Mouse (Mus musculus): ENCODE measurements around the gene Pithd1. TPM values are rescaled to one million over a fixed set of nuclear protein-coding genes. Genes with fewer than 3 reads are reported as not detected.

Pithd1 gene
- total RNA-seq, 2 experiments from 2014 or later, result 84.3 to 89.7 TPM

DNA sequence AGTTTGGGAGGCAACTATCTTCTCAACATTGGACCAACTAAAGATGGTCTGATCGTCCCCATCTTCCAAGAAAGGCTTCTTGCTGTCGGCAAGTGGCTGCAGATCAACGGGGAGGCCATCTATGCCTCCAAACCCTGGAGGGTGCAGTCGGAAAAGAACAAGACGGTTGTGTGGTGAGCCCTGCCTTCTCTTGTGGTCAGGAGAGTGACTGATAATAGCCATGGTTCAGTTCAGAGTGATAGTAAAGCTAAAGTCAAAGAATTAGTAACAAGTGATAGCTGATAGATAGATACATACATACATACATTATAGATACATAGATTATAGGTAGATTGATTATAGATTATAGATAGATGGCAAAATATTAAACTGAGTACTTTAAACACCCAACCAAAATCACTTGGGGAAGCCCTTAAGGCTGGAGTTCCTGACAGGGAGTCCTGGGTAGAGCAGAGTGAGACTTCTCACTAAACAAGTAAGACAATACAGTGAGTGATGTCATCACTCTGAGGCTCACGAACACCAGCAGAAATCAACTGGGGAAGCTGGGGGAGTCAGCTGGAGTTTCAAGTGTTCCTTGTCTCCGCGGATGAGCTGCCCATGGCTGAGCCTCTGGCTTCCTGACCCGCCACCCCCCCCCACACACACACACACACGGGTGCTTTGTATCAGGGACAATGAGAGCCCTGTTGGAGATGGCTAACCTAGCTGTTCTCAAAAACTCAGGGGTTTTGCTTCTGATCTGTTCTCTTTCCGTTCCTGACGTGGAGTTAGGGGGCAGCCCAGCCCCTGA lies 52.2 kb downstream of the Pithd1 start:
- no peak for DNase-seq (ENCODE audit: extremely low spot score in 1 of 2, low spot score in 1 of 2)

- DNase-seq (ENCODE audit: extremely low spot score in 1 of 2, low spot score in 1 of 2), result no peak
These were observed 55.2 kb downstream of the Pithd1 start for GRCm38 (mm10) chr4:135931832-135932231.

DNA sequence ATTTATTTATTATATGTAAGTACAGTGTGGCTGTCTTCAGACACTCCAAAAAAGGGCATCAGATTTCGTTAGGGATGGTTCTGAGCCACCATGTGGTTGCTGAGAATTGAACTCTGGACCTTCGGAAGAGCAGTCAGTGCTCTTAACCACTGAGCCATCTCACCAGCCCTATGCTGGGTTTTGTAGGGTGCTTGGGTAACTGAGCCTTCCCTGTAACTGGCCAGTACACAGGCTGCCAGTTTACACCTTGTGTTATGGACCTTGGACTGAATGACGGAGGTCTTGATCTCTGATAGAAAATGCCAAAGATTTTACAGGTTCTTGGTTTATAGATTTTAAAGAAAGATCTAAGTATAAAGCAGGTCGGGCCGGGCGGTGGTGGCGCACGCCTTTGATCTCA lies 56.8 kb downstream of the Pithd1 start:
- no peak for DNase-seq (ENCODE audit: extremely low spot score in 1 of 2, low spot score in 1 of 2)

- no peak for DNase-seq (ENCODE audit: extremely low spot score in 1 of 2, low spot score in 1 of 2)
These were observed 57.2 kb downstream of the Pithd1 start for GRCm38 (mm10) chr4:135929828-135930227.

DNA sequence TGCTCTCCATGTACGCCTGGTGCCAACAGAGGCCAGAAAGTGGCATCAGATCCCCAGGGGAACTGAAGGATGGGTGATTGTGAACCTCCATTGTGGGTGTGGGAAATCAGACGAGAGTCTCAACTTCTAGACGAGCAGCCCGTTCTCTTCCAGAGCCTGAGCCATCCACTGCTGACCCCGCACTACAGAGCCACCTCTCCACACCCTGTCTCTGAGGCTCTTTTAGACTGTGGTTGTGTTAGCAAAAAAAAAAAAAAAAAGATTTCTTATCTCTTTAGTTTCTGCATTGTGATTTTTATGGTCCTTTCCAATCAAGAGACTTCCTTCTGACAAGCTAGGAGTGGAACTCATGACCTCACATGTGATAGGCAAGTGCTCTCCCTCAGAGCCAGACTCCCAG lies 57.7 kb downstream of the Pithd1 start:
- DNase-seq (ENCODE audit: extremely low spot score in 1 of 2, low spot score in 1 of 2), result no peak

DNA sequence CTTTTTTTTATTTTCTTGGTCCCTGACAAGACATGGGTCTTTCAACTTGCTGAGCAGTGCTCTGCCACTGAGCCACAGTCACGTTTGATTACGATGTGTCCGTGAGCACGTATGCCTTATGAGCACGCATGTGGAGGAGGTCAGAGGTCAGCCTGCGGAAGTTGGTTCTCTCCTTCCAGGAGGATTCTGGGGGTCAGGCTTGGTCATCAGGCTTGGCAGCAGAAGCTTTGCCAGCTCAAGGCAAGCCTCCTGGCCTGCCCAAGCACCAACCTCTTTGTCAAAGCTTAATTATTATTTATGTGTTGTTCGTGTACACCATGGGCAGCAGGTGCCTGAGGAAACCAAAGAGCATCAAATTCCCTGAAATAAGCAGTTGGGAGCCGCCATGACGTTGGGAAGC lies 58.7 kb downstream of the Pithd1 start:
- DNase-seq (ENCODE audit: extremely low spot score in 1 of 2, low spot score in 1 of 2), result no peak

DNA sequence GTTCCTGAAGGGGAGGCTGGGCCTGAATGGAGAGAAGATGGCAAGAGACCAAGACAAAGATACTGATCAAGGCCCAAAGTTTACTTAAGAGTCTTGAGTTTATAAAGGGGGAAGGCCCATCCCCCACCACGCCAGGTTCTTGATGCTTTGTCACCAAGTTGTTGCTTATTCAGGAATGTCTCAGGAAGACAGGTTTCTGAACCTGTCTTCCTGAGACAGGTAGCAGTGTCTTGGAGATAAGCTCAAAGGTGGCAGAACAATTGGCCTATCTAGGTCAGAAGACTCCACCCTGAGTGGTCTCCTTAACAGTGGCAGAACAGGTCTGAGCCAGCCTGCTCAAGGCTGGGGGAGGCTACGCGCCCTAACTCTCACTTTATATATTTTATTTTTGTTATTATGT lies 60.2 kb downstream of the Pithd1 start:
- DNase-seq (ENCODE audit: extremely low spot score in 1 of 2, low spot score in 1 of 2), result no peak

DNA sequence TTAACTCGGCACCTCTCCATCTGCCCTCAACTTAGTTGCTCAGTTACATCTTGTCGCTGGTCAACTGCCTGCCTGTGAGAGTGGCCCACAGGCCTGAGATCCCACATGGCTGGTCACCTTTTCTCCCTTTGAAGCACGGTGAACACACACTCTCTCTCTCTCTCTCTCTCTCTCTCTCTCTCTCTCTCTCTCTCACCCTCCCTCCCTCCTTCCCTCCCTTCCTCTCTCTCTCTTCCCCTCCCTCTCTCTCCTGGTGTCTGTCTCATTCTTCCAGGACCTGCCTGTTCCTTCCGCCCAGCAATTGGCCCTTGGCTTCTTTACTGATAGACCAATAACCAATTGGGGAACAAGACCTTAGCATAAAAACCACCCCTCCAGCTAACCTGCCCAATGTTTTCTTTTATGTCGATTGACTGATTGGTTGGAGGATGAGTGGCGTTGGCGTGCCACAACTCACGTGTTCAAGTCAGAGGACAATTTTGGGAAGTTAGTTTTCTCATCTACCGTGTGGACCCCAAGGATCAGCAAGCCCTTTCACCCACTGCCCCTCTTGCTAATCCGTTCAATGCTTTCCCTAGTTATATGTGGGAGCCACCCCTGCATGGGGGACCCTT lies 60.8 kb downstream of the Pithd1 start:
- no peak for DNase-seq (ENCODE audit: extremely low spot score in 1 of 2, low spot score in 1 of 2)

Other genes with a start within 250 kb of the Pithd1 start
- gene Myom3, start 227.5 kb downstream of the Pithd1 start, total RNA-seq (2021), result 1 to 10 TPM in 1 of 2 experiments, under 1 TPM in 1; 0.66 to 1.2 TPM
- gene Srsf10, start 131.5 kb downstream of the Pithd1 start, total RNA-seq (2021), result 10 to 100 TPM; 78.4 to 78.6 TPM
- 10 to 100 TPM; 54.0 to 55.9 TPM for gene Pnrc2, start 113.4 kb downstream of the Pithd1 start, total RNA-seq (2021)
- gene Cnr2, start 91.9 kb downstream of the Pithd1 start, total RNA-seq (2021), result under 1 TPM in 1 of 2 experiments, not detected in 1; 0.21 TPM
- 10 to 100 TPM; 40.5 to 40.7 TPM for gene Fuca1, start 66.5 kb downstream of the Pithd1 start, total RNA-seq (2021)
- 10 to 100 TPM; 34.0 to 37.1 TPM for gene Hmgcl, start 40.8 kb downstream of the Pithd1 start, total RNA-seq (2021)
- 10 to 100 TPM; 23.1 to 31.6 TPM for gene Gale, start 23.5 kb downstream of the Pithd1 start, total RNA-seq (2021)
- 100 to 1,000 TPM in 1 of 2 experiments, 10 to 100 TPM in 1; 94.7 to 110 TPM for gene Lypla2, start 14.6 kb downstream of the Pithd1 start, total RNA-seq (2021)
- 10 to 100 TPM; 31.3 to 31.4 TPM for gene Eloa, start 34.5 kb upstream of the Pithd1 start, total RNA-seq (2021)
- gene Rpl11, start 66.2 kb upstream of the Pithd1 start, total RNA-seq (2021), result 100 to 1,000 TPM; 262 to 319 TPM
- gene Id3, start 156.2 kb upstream of the Pithd1 start, total RNA-seq (2021), result 10 to 100 TPM; 51.7 to 62.5 TPM
- gene E2f2, start 185.1 kb upstream of the Pithd1 start, total RNA-seq (2021), result 1 to 10 TPM in 1 of 2 experiments, under 1 TPM in 1; 0.59 to 1.2 TPM
- gene Asap3, start 219.1 kb upstream of the Pithd1 start, total RNA-seq (2021), result 1 to 10 TPM; 2.7 to 4.3 TPM

All from layer of hippocampus, postnatal 25 days (tissue).